Mouse (Mus musculus): Measurements from ENCODE around the gene Sfta2. TPM values are rescaled to one million over a fixed set of nuclear protein-coding genes. Genes with fewer than 3 reads are reported as not detected.

Sfta2 gene
- polyA plus RNA-seq, 2 experiments, result not detected

- H3K4me1 ChIP-seq (replicated peaks; ENCODE audit: control insufficient read depth in 2 of 2, insufficient read depth in 2 of 2, low read length in 1 of 2), result no peaks in the 10 kb centered on the region
- no peaks in the 10 kb centered on the region for H3K36me3 ChIP-seq (replicated peaks; ENCODE audit: control insufficient read depth, insufficient read depth, low read depth)
- TF ChIP-seq EP300 (IDR thresholded peaks at IDR 0.05; ENCODE audit: low read depth), result no peak
- no peak for TF ChIP-seq CTCF (IDR thresholded peaks at IDR 0.05; ENCODE audit: low read depth)
- H3K4me3 ChIP-seq (ENCODE audit: insufficient read depth in 1 of 2, low read depth in 2 of 2, low read length in 2 of 2), result no peak overlapping the region
- H3K27ac ChIP-seq, result no peak overlapping the region
- no peaks in the 10 kb centered on the region for H3K27me3 ChIP-seq (ENCODE audit: control insufficient read depth, insufficient read depth, low read length)
- H3K9ac ChIP-seq (replicated peaks), result no peak overlapping the region
- no peak overlapping the region for H3K4me2 ChIP-seq (ENCODE audit: low read depth)
- WGBS (ENCODE audit: insufficient replicate concordance), result 54% methylated on average over 2 of the region's 2 CpGs
- DNase-seq (ENCODE audit: low read depth in 3 of 3, low spot score in 3 of 3) (no peak), ATAC-seq (ENCODE audit: insufficient read depth) (no peak)
- no peaks in the 10 kb centered on the region for H3K9me3 ChIP-seq (ENCODE audit: control insufficient read depth, low read length)
These were observed 48.1 kb downstream of the Sfta2 start for GRCm38 (mm10) chr17:35649429-35649828.

GRCm38 (mm10) chr17:35653086-35653485, 51.7 kb downstream of the Sfta2 start:
- DNase-seq (ENCODE audit: low read depth in 3 of 3, low spot score in 3 of 3), result no peak
- Histone ChIP-seq H3K4me1 (replicated peaks; ENCODE audit: control insufficient read depth in 2 of 2, insufficient read depth in 2 of 2, low read length in 1 of 2) (no peaks in the 10 kb centered on the region), H3K27me3 (ENCODE audit: control insufficient read depth, insufficient read depth, low read length) (no peaks in the 10 kb centered on the region), H3K4me2 (ENCODE audit: low read depth) (no peak overlapping the region), H3K9me3 (ENCODE audit: control insufficient read depth, low read length) (no peaks in the 10 kb centered on the region), H3K27ac (no peak overlapping the region), H3K36me3 (replicated peaks; ENCODE audit: control insufficient read depth, insufficient read depth, low read depth) (no peaks in the 10 kb centered on the region; the same call in 1 of the 2 replicates), H3K9ac (replicated peaks) (no peak overlapping the region), H3K4me3 (ENCODE audit: insufficient read depth in 1 of 2, low read depth in 2 of 2, low read length in 2 of 2) (no peak overlapping the region)
- no peak for TF ChIP-seq CTCF (IDR thresholded peaks at IDR 0.05; ENCODE audit: low read depth)
- no peak for TF ChIP-seq EP300 (IDR thresholded peaks at IDR 0.05; ENCODE audit: low read depth)
- ATAC-seq (ENCODE audit: insufficient read depth), result no peak
- 51% methylated on average over 2 of the region's 2 CpGs for whole genome bisulfite sequencing (ENCODE audit: insufficient replicate concordance)

GRCm38 (mm10) chr17:35665957-35666515, 64.7 kb downstream of the Sfta2 start:
- WGBS (ENCODE audit: insufficient replicate concordance), result 75% methylated on average over 17 of the region's 17 CpGs
- H3K4me3 ChIP-seq (ENCODE audit: insufficient read depth in 1 of 2, low read depth in 2 of 2, low read length in 2 of 2), result no peak overlapping the region
- TF ChIP-seq CTCF (IDR thresholded peaks at IDR 0.05; ENCODE audit: low read depth) (peak; percentile 66), EP300 (IDR thresholded peaks at IDR 0.05; ENCODE audit: low read depth) (no peak)
- no peaks in the 10 kb centered on the region for H3K27me3 ChIP-seq (ENCODE audit: control insufficient read depth, insufficient read depth, low read length)
- no peak overlapping the region for H3K27ac ChIP-seq
- ATAC-seq (ENCODE audit: insufficient read depth) (no peak), DNase-seq (ENCODE audit: low read depth in 3 of 3, low spot score in 3 of 3) (peak in 1 of 3 experiments; percentile 19)
- no peak overlapping the region for H3K9ac ChIP-seq (replicated peaks)
- H3K36me3 ChIP-seq (replicated peaks; ENCODE audit: control insufficient read depth, insufficient read depth, low read depth), result no peaks in the 10 kb centered on the region
- peaks cover 3 to 6% of the 10 kb centered on the region in 2 experiments; a peak in 3 of 4 replicates for H3K4me1 ChIP-seq (replicated peaks; ENCODE audit: control insufficient read depth in 2 of 2, insufficient read depth in 2 of 2, low read length in 1 of 2)
- peak overlapping the region; percentile 93 for H3K4me2 ChIP-seq (ENCODE audit: low read depth)
- no peaks in the 10 kb centered on the region for H3K9me3 ChIP-seq (ENCODE audit: control insufficient read depth, low read length)

GRCm38 (mm10) chr17:35666851-35667256, 65.5 kb downstream of the Sfta2 start:
- no peaks in the 10 kb centered on the region for H3K36me3 ChIP-seq (replicated peaks; ENCODE audit: control insufficient read depth, insufficient read depth, low read depth)
- ATAC-seq (ENCODE audit: insufficient read depth) (peak; percentile 24; the same call in 1 of the 2 replicates), DNase-seq (ENCODE audit: low read depth in 3 of 3, low spot score in 3 of 3) (no peak)
- 5% methylated on average over 13 of the region's 13 CpGs for WGBS (ENCODE audit: insufficient replicate concordance)
- peak overlapping the region; percentile 16 for H3K27ac ChIP-seq
- peak overlapping the region; percentile 93 for H3K4me2 ChIP-seq (ENCODE audit: low read depth)
- peak overlapping the region; percentile 52 for H3K9ac ChIP-seq (replicated peaks)
- H3K4me1 ChIP-seq (replicated peaks; ENCODE audit: control insufficient read depth in 2 of 2, insufficient read depth in 2 of 2, low read length in 1 of 2), result peaks cover 3 to 6% of the 10 kb centered on the region in 2 experiments; a peak in 3 of 4 replicates
- H3K27me3 ChIP-seq (ENCODE audit: control insufficient read depth, insufficient read depth, low read length), result no peaks in the 10 kb centered on the region
- TF ChIP-seq EP300 (IDR thresholded peaks at IDR 0.05; ENCODE audit: low read depth), result no peak
- no peak for TF ChIP-seq CTCF (IDR thresholded peaks at IDR 0.05; ENCODE audit: low read depth)
- peak overlapping the region; percentile 62 to 74 for H3K4me3 ChIP-seq (ENCODE audit: insufficient read depth in 1 of 2, low read depth in 2 of 2, low read length in 2 of 2)
- no peaks in the 10 kb centered on the region for H3K9me3 ChIP-seq (ENCODE audit: control insufficient read depth, low read length)

GRCm38 (mm10) chr17:35667334-35668065, 66.2 kb downstream of the Sfta2 start, which contains the start of gene Vars2:
TSS of gene Vars2 (minus strand) at chr17:35667592.
- peak within 1 kb of the TSS; percentile 93 for H3K4me2 ChIP-seq (ENCODE audit: low read depth)
- H3K4me3 ChIP-seq (ENCODE audit: insufficient read depth in 1 of 2, low read depth in 2 of 2, low read length in 2 of 2), result peak within 1 kb of the TSS; percentile 62 to 74
- peak within 1 kb of the TSS; percentile 16 for H3K27ac ChIP-seq
- H3K9ac ChIP-seq (replicated peaks), result peak within 1 kb of the TSS; percentile 52
- H3K36me3 ChIP-seq (replicated peaks; ENCODE audit: control insufficient read depth, insufficient read depth, low read depth), result no peaks in the 10 kb centered on the region
- TF ChIP-seq EP300 (IDR thresholded peaks at IDR 0.05; ENCODE audit: low read depth) (no peak), CTCF (IDR thresholded peaks at IDR 0.05; ENCODE audit: low read depth) (0 out of 2 replicates have a peak, but pooled peaks have one; percentile 25)
- ATAC-seq (ENCODE audit: insufficient read depth), result peak; percentile 86
- no peaks in the 10 kb centered on the region for H3K9me3 ChIP-seq (ENCODE audit: control insufficient read depth, low read length)
- WGBS (ENCODE audit: insufficient replicate concordance), result under 1% methylated on average over 61 of the region's 61 CpGs
- DNase-seq (ENCODE audit: low read depth in 3 of 3, low spot score in 3 of 3), result peak; percentile 83 to 87 (median 84)
- H3K27me3 ChIP-seq (ENCODE audit: control insufficient read depth, insufficient read depth, low read length), result no peaks in the 10 kb centered on the region
- H3K4me1 ChIP-seq (replicated peaks; ENCODE audit: control insufficient read depth in 2 of 2, insufficient read depth in 2 of 2, low read length in 1 of 2), result peaks cover 3 to 8% of the 10 kb centered on the region in 2 experiments; a peak in 3 of 4 replicates

All from liver, embryonic 14.5 days (tissue).